Comparison of ENCODE assay signal across 15 mouse cellular contexts in genomic region chr19:3872373-3872772, GRCm38 (mm10). TPM values are rescaled to one million over a fixed set of nuclear protein-coding genes. Genes with fewer than 3 reads are reported as not detected.
DNase-seq lines count a peak whose midpoint lies in the region; ATAC-seq lines count a peak whose summit lies in the region.
"Had no signal": no experiment of that assay in that cellular context is flagged by ENCODE, and none has a peak within 500 bp of the region (broad histone marks: within the 10 kb centered on the region; RNA-seq: fewer than 3 reads in every experiment).

No protein-coding gene starts in this region.

- 57% methylated on average over 4 of the region's 4 CpGs for WGBS in kidney, embryonic 15.5 days

- H3K4me2 ChIP-seq in kidney, embryonic 15.5 days = no peak overlapping the region
- H3K4me2 ChIP-seq: forebrain, embryonic 12.5 days; heart, embryonic 15.5 days; midbrain, embryonic 12.5 days had no signal

- peak; percentile 58 for DNase-seq in cerebellum, adult 9-10 months
- no peak for DNase-seq in cerebellum, adult 8-10 months
- peak; percentile 55 for DNase-seq in kidney, adult 9 months
- DNase-seq in testis, postnatal 10 days (ENCODE audit: low spot score) = peak; percentile 78
- no peak for DNase-seq in testis, postnatal 14 days (ENCODE audit: low spot score)
- DNase-seq in embryo, embryonic 9.5 days (ENCODE audit: extremely low spot score) = no peak
- DNase-seq in liver = no peak
- DNase-seq: liver, postnatal 0 days; spleen, adult 18-20 months; thymus, adult 2 months had no signal

- 0 out of 2 replicates have a peak, but pooled peaks cover 3% of the 10 kb centered on the region for H3K4me1 ChIP-seq in kidney, embryonic 15.5 days
- H3K4me1 ChIP-seq: forebrain, embryonic 12.5 days had no signal

- H3K27ac ChIP-seq in kidney, embryonic 15.5 days = no peak overlapping the region
- H3K27ac ChIP-seq: forebrain, embryonic 12.5 days; heart, embryonic 15.5 days; limb, embryonic 10.5 days; midbrain, embryonic 12.5 days had no signal

- H3K27me3 ChIP-seq in kidney, embryonic 15.5 days = no peaks in the 10 kb centered on the region
- H3K27me3 ChIP-seq: forebrain, embryonic 12.5 days; heart, embryonic 15.5 days; midbrain, embryonic 12.5 days had no signal

- no peak overlapping the region for H3K9ac ChIP-seq in kidney, embryonic 15.5 days
- H3K9ac ChIP-seq: forebrain, embryonic 12.5 days; heart, embryonic 15.5 days; liver, postnatal 0 days; midbrain, embryonic 12.5 days had no signal

- no peak overlapping the region for H3K4me3 ChIP-seq in kidney, embryonic 15.5 days (replicated peaks)
- H3K4me3 ChIP-seq: forebrain, embryonic 12.5 days; heart, embryonic 15.5 days; limb, embryonic 10.5 days; midbrain, embryonic 12.5 days had no signal

- H3K36me3 ChIP-seq in kidney, embryonic 15.5 days = peaks cover 31% of the 10 kb centered on the region
- H3K36me3 ChIP-seq: heart, embryonic 15.5 days; midbrain, embryonic 12.5 days had no signal

- no peaks in the 10 kb centered on the region for H3K9me3 ChIP-seq in kidney, embryonic 15.5 days (replicated peaks)
- H3K9me3 ChIP-seq: forebrain, embryonic 12.5 days; heart, embryonic 15.5 days; limb, embryonic 10.5 days; midbrain, embryonic 12.5 days had no signal

- no peak for ATAC-seq in kidney, embryonic 15.5 days (replicated peaks; ENCODE audit: low FRiP score)
- ATAC-seq: liver, postnatal 0 days had no signal

RNA-seq across cellular contexts. Expression of gene Chka, which starts 20.8 kb away (rescaled TPM):
- 58.8 and 63.1 TPM in 2 replicates for polyA plus RNA-seq in kidney, embryonic 15.5 days (2015; fragmentation: Nextera tagmentation; extraction: Ambion mirVana)

RNA-seq across cellular contexts. Expression of gene Tcirg1, which starts 34.6 kb away (rescaled TPM):
- polyA plus RNA-seq in kidney, embryonic 15.5 days (2015; fragmentation: Nextera tagmentation; extraction: Ambion mirVana) = 43.9 and 54.6 TPM in 2 replicates

RNA-seq across cellular contexts. Expression of gene Ndufs8, which starts 40.2 kb away (rescaled TPM):
- polyA plus RNA-seq in kidney, embryonic 15.5 days (2015; fragmentation: Nextera tagmentation; extraction: Ambion mirVana) = 344 and 353 TPM in 2 replicates

RNA-seq across cellular contexts. Expression of gene Aldh3b1, which starts 57.2 kb away (rescaled TPM):
- 2.9 and 4.1 TPM in 2 replicates for polyA plus RNA-seq in kidney, embryonic 15.5 days (2015; fragmentation: Nextera tagmentation; extraction: Ambion mirVana)

Comparison
In these comparisons a context has a peak if more than half of its experiments do, and no peak if none do; other contexts are left out.
1. DNase-seq: peak in cerebellum, adult 9-10 months (single experiment), kidney, adult 9 months (single experiment) and testis, postnatal 10 days (single experiment); none in cerebellum, adult 8-10 months (single experiment), testis, postnatal 14 days (single experiment), embryo, embryonic 9.5 days (single experiment) and liver (single experiment).